Mouse (Mus musculus): Measurements from ENCODE around the gene Grip2.

The Grip2 gene

GRCm38 (mm10) chr6:91796064-91796463, 31.0 kb downstream of the Grip2 start:
- no peak for DNase-seq (ENCODE audit: low spot score in 2 of 2)

GRCm38 (mm10) chr6:91795640-91796039, 31.4 kb downstream of the Grip2 start:
- DNase-seq (ENCODE audit: low spot score in 2 of 2) = no peak

- DNase-seq (ENCODE audit: low spot score in 2 of 2) = no peak
Measured at GRCm38 (mm10) chr6:91788311-91788798, 38.7 kb downstream of the Grip2 start.

GRCm38 (mm10) chr6:91785018-91785417, 42.0 kb downstream of the Grip2 start:
- DNase-seq (ENCODE audit: low spot score in 2 of 2) = peak; percentile 71 to 81

GRCm38 (mm10) chr6:91779206-91779605, 47.8 kb downstream of the Grip2 start:
- DNase-seq (ENCODE audit: low spot score in 2 of 2) = no peak

- DNase-seq (ENCODE audit: low spot score in 2 of 2) = peak in 1 of 2 experiments; percentile 42
Measured at GRCm38 (mm10) chr6:91776543-91776942, 50.5 kb downstream of the Grip2 start.

GRCm38 (mm10) chr6:91773951-91774350, 53.1 kb downstream of the Grip2 start:
- DNase-seq (ENCODE audit: low spot score in 2 of 2) = no peak

- DNase-seq (ENCODE audit: low spot score in 2 of 2) = no peak
Measured at GRCm38 (mm10) chr6:91767550-91767949, 59.5 kb downstream of the Grip2 start.

- DNase-seq (ENCODE audit: low spot score in 2 of 2) = no peak
Measured at GRCm38 (mm10) chr6:91762051-91762742, 64.9 kb downstream of the Grip2 start.

- DNase-seq (ENCODE audit: low spot score in 2 of 2) = no peak
Measured at GRCm38 (mm10) chr6:91754845-91755244, 72.2 kb downstream of the Grip2 start.

GRCm38 (mm10) chr6:91754098-91754497, 73.0 kb downstream of the Grip2 start:
- no peak for DNase-seq (ENCODE audit: low spot score in 2 of 2)

GRCm38 (mm10) chr6:91752884-91753283, 74.2 kb downstream of the Grip2 start:
- no peak for DNase-seq (ENCODE audit: low spot score in 2 of 2)

- no peak for DNase-seq (ENCODE audit: low spot score in 2 of 2)
Measured at GRCm38 (mm10) chr6:91750976-91751375, 76.1 kb downstream of the Grip2 start.

- DNase-seq (ENCODE audit: low spot score in 2 of 2) = no peak
Measured at GRCm38 (mm10) chr6:91746776-91747175, 80.3 kb downstream of the Grip2 start.

- DNase-seq (ENCODE audit: low spot score in 2 of 2) = no peak
Measured at GRCm38 (mm10) chr6:91745947-91746582, 81.0 kb downstream of the Grip2 start.

GRCm38 (mm10) chr6:91745246-91745645, 81.8 kb downstream of the Grip2 start:
- DNase-seq (ENCODE audit: low spot score in 2 of 2) = no peak

- DNase-seq (ENCODE audit: low spot score in 2 of 2) = no peak
Measured at GRCm38 (mm10) chr6:91743886-91744285, 83.2 kb downstream of the Grip2 start.

GRCm38 (mm10) chr6:91742995-91743394, 84.1 kb downstream of the Grip2 start:
- no peak for DNase-seq (ENCODE audit: low spot score in 2 of 2)

- no peak for DNase-seq (ENCODE audit: low spot score in 2 of 2)
Measured at GRCm38 (mm10) chr6:91742466-91742865, 84.6 kb downstream of the Grip2 start.

- DNase-seq (ENCODE audit: low spot score in 2 of 2) = peak; percentile 59 to 63
Measured at GRCm38 (mm10) chr6:91741046-91741445, 86.0 kb downstream of the Grip2 start.

GRCm38 (mm10) chr6:91738058-91738457, 89.0 kb downstream of the Grip2 start:
- DNase-seq (ENCODE audit: low spot score in 2 of 2) = peak; percentile 69 to 80

GRCm38 (mm10) chr6:91737451-91737850, 89.6 kb downstream of the Grip2 start:
- no peak for DNase-seq (ENCODE audit: low spot score in 2 of 2)

- DNase-seq (ENCODE audit: low spot score in 2 of 2) = peak; percentile 82 to 91
Measured at GRCm38 (mm10) chr6:91736471-91736870, 90.6 kb downstream of the Grip2 start.
